Comparison of ENCODE assay signal across 11 mouse cellular contexts in the genomic region with DNA sequence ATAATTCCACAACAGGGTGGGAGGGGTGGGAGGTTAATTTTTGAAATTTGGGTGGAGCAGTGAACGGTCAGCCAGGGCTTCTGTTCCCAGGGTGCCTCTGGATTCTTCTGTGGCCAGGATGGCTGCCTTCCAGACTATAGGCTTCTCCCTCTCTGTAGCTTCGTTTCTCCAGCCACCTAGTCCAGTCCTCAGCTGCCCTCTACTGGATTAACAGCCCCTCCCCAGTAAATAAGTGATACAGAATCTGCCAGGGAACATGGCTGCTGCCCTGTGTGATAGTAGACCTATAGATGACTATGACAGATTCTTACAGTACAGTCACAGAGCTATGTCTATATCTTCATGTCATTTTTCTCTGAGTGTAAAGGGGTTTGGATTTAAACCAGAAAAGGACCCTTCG.
DNase-seq lines count a peak whose midpoint lies in the region; ATAC-seq and TF ChIP-seq lines count a peak whose summit lies in the region.
"Had no signal": no experiment of that assay in that cellular context is flagged by ENCODE, and none has a peak within 500 bp of the region (broad histone marks: within the 10 kb centered on the region; RNA-seq: fewer than 3 reads in every experiment).

No protein-coding gene starts in this region.

- TF ChIP-seq POLR2A in embryonic fibroblast, embryonic 13.5 days (IDR thresholded peaks at IDR 0.05; ENCODE audit: low read depth, low read length), result no peak

- peak; percentile 28 for TF ChIP-seq CTCF in forebrain, postnatal 0 days (IDR thresholded peaks at IDR 0.05; ENCODE audit: low read depth)
- TF ChIP-seq CTCF in embryonic fibroblast, embryonic 13.5 days (IDR thresholded peaks at IDR 0.05; ENCODE audit: borderline replicate concordance, insufficient read depth, low read length), result 0 out of 2 replicates have a peak, but pooled peaks have one; percentile 7

- no peak overlapping the region for H3K9ac ChIP-seq in forebrain, postnatal 0 days
- H3K9ac ChIP-seq in forebrain, embryonic 15.5 days (replicated peaks), result no peak overlapping the region
- H3K9ac ChIP-seq in limb, embryonic 12.5 days (replicated peaks), result no peak overlapping the region
- H3K9ac ChIP-seq: heart, embryonic 13.5 days had no signal

- 47% methylated on average over 3 of the region's 3 CpGs for WGBS in forebrain, postnatal 0 days
- 40% methylated on average over 3 of the region's 3 CpGs for WGBS in forebrain, embryonic 15.5 days
- 53% methylated on average over 3 of the region's 3 CpGs for WGBS in limb, embryonic 12.5 days
- WGBS in limb, embryonic 10.5 days, result 51% methylated on average over 3 of the region's 3 CpGs

- no peak overlapping the region for H3K27ac ChIP-seq in forebrain, postnatal 0 days (ENCODE audit: low read depth, low read length)
- no peak overlapping the region for H3K27ac ChIP-seq in forebrain, embryonic 15.5 days (replicated peaks)
- H3K27ac ChIP-seq in limb, embryonic 12.5 days, result no peak overlapping the region
- no peak overlapping the region for H3K27ac ChIP-seq in limb, embryonic 10.5 days
- H3K27ac ChIP-seq in embryonic fibroblast, embryonic 13.5 days (ENCODE audit: insufficient read depth, low read length), result no peak overlapping the region
- H3K27ac ChIP-seq: heart, embryonic 13.5 days had no signal

- no peaks in the 10 kb centered on the region for H3K4me1 ChIP-seq in forebrain, postnatal 0 days (ENCODE audit: insufficient read depth)
- H3K4me1 ChIP-seq in forebrain, embryonic 15.5 days, result no peaks in the 10 kb centered on the region
- no peaks in the 10 kb centered on the region for H3K4me1 ChIP-seq in limb, embryonic 12.5 days (replicated peaks)
- H3K4me1 ChIP-seq in limb, embryonic 10.5 days, result no peaks in the 10 kb centered on the region
- H3K4me1 ChIP-seq in embryonic fibroblast, embryonic 13.5 days (ENCODE audit: control insufficient read depth, insufficient read depth, low read length), result no peaks in the 10 kb centered on the region
- H3K4me1 ChIP-seq: heart, embryonic 13.5 days had no signal

- no peak overlapping the region for H3K4me2 ChIP-seq in forebrain, postnatal 0 days (ENCODE audit: low read depth)
- H3K4me2 ChIP-seq in forebrain, embryonic 15.5 days (replicated peaks), result no peak overlapping the region
- H3K4me2 ChIP-seq in limb, embryonic 12.5 days, result no peak overlapping the region
- H3K4me2 ChIP-seq: heart, embryonic 13.5 days had no signal

- peak; percentile 36; the same call in 1 of the 2 replicates for ATAC-seq in forebrain, postnatal 0 days
- no peak for ATAC-seq in forebrain, embryonic 15.5 days (replicated peaks)
- ATAC-seq in limb, embryonic 12.5 days (ENCODE audit: insufficient number of reproducible peaks, insufficient read depth, low FRiP score, low TSS enrichment, low read depth), result 0 out of 2 replicates have a peak, but pooled peaks have one; percentile 15

- no peaks in the 10 kb centered on the region for H3K27me3 ChIP-seq in forebrain, postnatal 0 days (ENCODE audit: insufficient read depth, low read length)
- H3K27me3 ChIP-seq in forebrain, embryonic 15.5 days, result no peaks in the 10 kb centered on the region
- 0 out of 2 replicates have a peak, but pooled peaks cover 3% of the 10 kb centered on the region for H3K27me3 ChIP-seq in limb, embryonic 12.5 days
- H3K27me3 ChIP-seq in limb, embryonic 10.5 days (ENCODE audit: low read depth, poor library complexity, severe bottlenecking), result peaks cover 13% of the 10 kb centered on the region

- H3K36me3 ChIP-seq in forebrain, postnatal 0 days (ENCODE audit: insufficient read depth), result no peaks in the 10 kb centered on the region
- H3K36me3 ChIP-seq in forebrain, embryonic 15.5 days, result no peaks in the 10 kb centered on the region
- no peaks in the 10 kb centered on the region for H3K36me3 ChIP-seq in limb, embryonic 12.5 days
- H3K36me3 ChIP-seq in limb, embryonic 10.5 days, result no peaks in the 10 kb centered on the region
- H3K36me3 ChIP-seq: heart, embryonic 13.5 days had no signal

- DNase-seq in forebrain, postnatal 0 days, result no peak
- no peak for DNase-seq in limb, embryonic 10.5 days (ENCODE audit: low spot score)
- DNase-seq in ES-CJ7 (ENCODE audit: low read depth, low spot score), result peak; percentile 32
- no peak for DNase-seq in c-Kit-positive CD71-positive TER-119-positive erythroid progenitor cells, embryonic 14.5 days (ENCODE audit: low spot score)
- DNase-seq in cerebellum, postnatal 14 days, result no peak
- DNase-seq: adrenal gland, postnatal 25 days; gastrocnemius, postnatal 36 days had no signal

- no peak overlapping the region for H3K4me3 ChIP-seq in forebrain, postnatal 0 days (ENCODE audit: low read depth, low read length)
- H3K4me3 ChIP-seq in forebrain, embryonic 15.5 days, result no peak overlapping the region
- no peak overlapping the region for H3K4me3 ChIP-seq in limb, embryonic 12.5 days (replicated peaks)
- no peak overlapping the region for H3K4me3 ChIP-seq in limb, embryonic 10.5 days
- no peak overlapping the region for H3K4me3 ChIP-seq in embryonic fibroblast, embryonic 13.5 days (ENCODE audit: insufficient read depth, low read length)
- H3K4me3 ChIP-seq: heart, embryonic 13.5 days had no signal

- no peaks in the 10 kb centered on the region for H3K9me3 ChIP-seq in forebrain, postnatal 0 days (ENCODE audit: low read length)
- H3K9me3 ChIP-seq in forebrain, embryonic 15.5 days, result no peaks in the 10 kb centered on the region
- no peaks in the 10 kb centered on the region for H3K9me3 ChIP-seq in limb, embryonic 12.5 days
- no peaks in the 10 kb centered on the region for H3K9me3 ChIP-seq in limb, embryonic 10.5 days (replicated peaks)
- H3K9me3 ChIP-seq: heart, embryonic 13.5 days had no signal
